Mouse (Mus musculus) liver, embryonic 14.5 days (tissue): Measurements from ENCODE around the gene Zfp85.

Source experiments
- CTCF ChIP-seq: IDR thresholded peaks from 2 replicates; pipeline ENCODE4 v1.5.1; 2016; ENCODE audit warnings: antibody characterized with exemption, low read depth, control low read depth
- EP300 ChIP-seq: IDR thresholded peaks from 2 replicates; pipeline ENCODE4 v1.6.1; 2016; ENCODE audit warnings: antibody characterized with exemption, low read depth

DNA sequence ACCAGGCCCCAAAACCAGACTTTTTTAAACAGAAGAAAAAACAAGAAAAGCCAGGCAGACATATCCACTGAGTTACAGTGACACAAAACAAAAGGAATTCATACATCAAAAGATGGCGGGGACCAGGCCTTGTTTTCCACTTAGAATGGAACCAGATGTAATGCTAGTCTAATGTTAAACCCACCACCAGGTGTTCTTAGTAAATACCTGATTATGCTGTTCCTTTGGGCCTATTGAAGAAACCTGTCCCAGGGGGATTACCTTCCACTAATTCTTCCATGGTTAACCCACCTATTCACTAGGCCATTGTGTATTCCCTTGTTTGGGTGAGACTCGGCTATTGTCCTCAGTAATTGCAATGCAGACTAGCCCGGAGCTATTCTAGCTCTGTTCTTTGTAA lies 43.6 kb upstream of the Zfp85 start:
- TF ChIP-seq CTCF (no peak), EP300 (no peak)
